Mouse (Mus musculus): ENCODE data around the gene Hcn1.

GRCm38 (mm10) chr13:117842366-117842765 is 240.2 kb downstream of the Hcn1 start:
- TF ChIP-seq CTCF (IDR thresholded peaks at IDR 0.05; ENCODE audit: borderline replicate concordance, insufficient read depth, low read depth, low read length) (no peak), POLR2A (IDR thresholded peaks at IDR 0.05; ENCODE audit: borderline replicate concordance, insufficient read depth, low read length) (no peak)
